Mouse (Mus musculus): ENCODE measurements around the gene Foxc1. TPM values are rescaled to one million over a fixed set of nuclear protein-coding genes. Genes with fewer than 3 reads are reported as not detected.
A peak's percentile ranks its signal among the peaks of the same experiment; 100 is the strongest.

Foxc1 gene
- polyA plus RNA-seq (2014; fragmentation: Nextera tagmentation; extraction: Ambion mirVana), result 5.0 and 5.5 TPM in 2 replicates

DNA sequence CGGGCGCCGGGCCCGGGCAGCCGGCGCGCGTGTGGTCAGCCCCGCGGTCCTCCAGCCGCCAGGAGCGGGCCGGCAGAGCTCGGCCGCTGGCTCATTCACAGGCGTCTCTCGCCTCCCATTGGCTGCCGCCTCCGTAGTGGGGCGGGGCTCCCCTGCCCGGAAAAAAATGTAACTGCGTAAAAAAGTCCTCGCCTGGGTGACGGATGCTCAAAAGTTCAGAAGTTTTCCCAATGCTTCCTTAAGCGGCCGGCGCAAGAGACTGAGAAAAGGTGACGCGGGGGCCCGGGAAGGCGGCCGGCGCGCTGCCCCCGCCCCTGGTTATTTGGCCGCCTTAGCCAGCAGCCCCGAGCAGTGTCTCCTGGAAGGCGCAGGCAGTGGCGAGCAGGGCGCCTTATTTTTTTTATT, at the start of gene Foxc1:
Gene Foxc1, plus strand, starts transcription at position 206 of the 405 bp plus-strand sequence.
- Histone ChIP-seq H3K4me2 (ENCODE audit: low read depth, low read length, severe bottlenecking) (peak within 1 kb of the TSS; percentile 87), H3K9ac (ENCODE audit: low read length) (peak within 1 kb of the TSS; percentile 62), H3K27me3 (ENCODE audit: control insufficient read depth, insufficient read depth, low read length) (peaks cover 82% of the 10 kb centered on the region), H3K27ac (ENCODE audit: low read depth, low read length) (peak within 1 kb of the TSS; percentile 64), H3K4me3 (ENCODE audit: low read depth, low read length) (peak within 1 kb of the TSS; percentile 48), H3K9me3 (ENCODE audit: control insufficient read depth, low read length) (no peaks in the 10 kb centered on the region), H3K4me1 (replicated peaks; ENCODE audit: control insufficient read depth, insufficient read depth, low read length) (peaks cover 21% of the 10 kb centered on the region), H3K36me3 (ENCODE audit: control insufficient read depth, insufficient read depth, low read length) (no peaks in the 10 kb centered on the region)
- ATAC-seq (replicated peaks; ENCODE audit: low FRiP score), result peak; percentile 90
- peak; percentile 87 for DNase-seq (ENCODE audit: low spot score)
- WGBS, result 0% methylated on average over 32 of the region's 40 CpGs

DNA sequence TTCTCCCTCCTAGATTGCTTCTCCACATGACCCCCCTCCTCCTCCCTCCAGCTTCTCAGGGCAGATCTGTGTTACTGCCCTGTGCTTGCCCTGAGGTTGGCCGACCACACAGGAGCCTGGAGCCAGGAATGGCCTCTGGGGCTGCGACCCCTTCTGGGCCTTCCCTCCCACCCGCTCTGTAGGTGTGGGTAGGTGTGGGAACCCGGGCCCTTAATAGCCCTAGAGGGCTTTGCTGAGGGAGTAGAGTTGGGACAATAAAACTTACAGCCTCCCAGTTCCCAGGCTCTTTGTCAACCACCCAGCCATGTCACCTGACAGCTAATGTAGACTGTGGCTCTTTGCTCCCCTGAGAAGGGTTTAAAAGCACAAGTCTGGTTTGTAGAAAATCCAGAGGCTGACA, 46.0 kb upstream of the Foxc1 start:
- Histone ChIP-seq H3K27ac (ENCODE audit: low read depth, low read length) (no peak overlapping the region), H3K27me3 (ENCODE audit: control insufficient read depth, insufficient read depth, low read length) (no peaks in the 10 kb centered on the region), H3K36me3 (ENCODE audit: control insufficient read depth, insufficient read depth, low read length) (no peaks in the 10 kb centered on the region), H3K9me3 (ENCODE audit: control insufficient read depth, low read length) (no peaks in the 10 kb centered on the region), H3K9ac (ENCODE audit: low read length) (no peak overlapping the region), H3K4me1 (replicated peaks; ENCODE audit: control insufficient read depth, insufficient read depth, low read length) (no peaks in the 10 kb centered on the region), H3K4me2 (ENCODE audit: low read depth, low read length, severe bottlenecking) (no peak overlapping the region), H3K4me3 (ENCODE audit: low read depth, low read length) (no peak overlapping the region)
- DNase-seq (ENCODE audit: low spot score) (no peak), ATAC-seq (replicated peaks; ENCODE audit: low FRiP score) (no peak)
- 55% methylated on average over 4 of the region's 4 CpGs for WGBS

- no peak overlapping the region for H3K9ac ChIP-seq (ENCODE audit: low read length)
- no peak for ATAC-seq (replicated peaks; ENCODE audit: low FRiP score)
- no peak for DNase-seq (ENCODE audit: low spot score)
- no peaks in the 10 kb centered on the region for H3K4me1 ChIP-seq (replicated peaks; ENCODE audit: control insufficient read depth, insufficient read depth, low read length)
- H3K36me3 ChIP-seq (ENCODE audit: control insufficient read depth, insufficient read depth, low read length), result no peaks in the 10 kb centered on the region
- WGBS, result 90% methylated on average over 4 of the region's 4 CpGs
- H3K4me2 ChIP-seq (ENCODE audit: low read depth, low read length, severe bottlenecking), result no peak overlapping the region
- no peak overlapping the region for H3K27ac ChIP-seq (ENCODE audit: low read depth, low read length)
- no peaks in the 10 kb centered on the region for H3K27me3 ChIP-seq (ENCODE audit: control insufficient read depth, insufficient read depth, low read length)
- H3K9me3 ChIP-seq (ENCODE audit: control insufficient read depth, low read length), result no peaks in the 10 kb centered on the region
- H3K4me3 ChIP-seq (ENCODE audit: low read depth, low read length), result no peak overlapping the region
These were observed 45.4 kb upstream of the Foxc1 start for GRCm38 (mm10) chr13:31761057-31761456.

GRCm38 (mm10) chr13:31764419-31764818, 42.0 kb upstream of the Foxc1 start:
- Histone ChIP-seq H3K27me3 (ENCODE audit: control insufficient read depth, insufficient read depth, low read length) (no peaks in the 10 kb centered on the region), H3K9ac (ENCODE audit: low read length) (no peak overlapping the region), H3K36me3 (ENCODE audit: control insufficient read depth, insufficient read depth, low read length) (no peaks in the 10 kb centered on the region), H3K4me2 (ENCODE audit: low read depth, low read length, severe bottlenecking) (no peak overlapping the region), H3K27ac (ENCODE audit: low read depth, low read length) (no peak overlapping the region), H3K9me3 (ENCODE audit: control insufficient read depth, low read length) (no peaks in the 10 kb centered on the region), H3K4me1 (replicated peaks; ENCODE audit: control insufficient read depth, insufficient read depth, low read length) (no peaks in the 10 kb centered on the region), H3K4me3 (ENCODE audit: low read depth, low read length) (no peak overlapping the region)
- ATAC-seq (replicated peaks; ENCODE audit: low FRiP score) (no peak), DNase-seq (ENCODE audit: low spot score) (no peak)
- 92% methylated on average over 3 of the region's 3 CpGs for WGBS

GRCm38 (mm10) chr13:31765564-31765963, 40.9 kb upstream of the Foxc1 start:
- Histone ChIP-seq H3K9me3 (ENCODE audit: control insufficient read depth, low read length) (no peaks in the 10 kb centered on the region), H3K27ac (ENCODE audit: low read depth, low read length) (no peak overlapping the region), H3K9ac (ENCODE audit: low read length) (no peak overlapping the region), H3K36me3 (ENCODE audit: control insufficient read depth, insufficient read depth, low read length) (no peaks in the 10 kb centered on the region), H3K27me3 (ENCODE audit: control insufficient read depth, insufficient read depth, low read length) (no peaks in the 10 kb centered on the region), H3K4me1 (replicated peaks; ENCODE audit: control insufficient read depth, insufficient read depth, low read length) (no peaks in the 10 kb centered on the region), H3K4me2 (ENCODE audit: low read depth, low read length, severe bottlenecking) (no peak overlapping the region), H3K4me3 (ENCODE audit: low read depth, low read length) (no peak overlapping the region)
- WGBS, result 87% methylated on average over 2 of the region's 2 CpGs
- ATAC-seq (replicated peaks; ENCODE audit: low FRiP score) (no peak), DNase-seq (ENCODE audit: low spot score) (no peak)

DNA sequence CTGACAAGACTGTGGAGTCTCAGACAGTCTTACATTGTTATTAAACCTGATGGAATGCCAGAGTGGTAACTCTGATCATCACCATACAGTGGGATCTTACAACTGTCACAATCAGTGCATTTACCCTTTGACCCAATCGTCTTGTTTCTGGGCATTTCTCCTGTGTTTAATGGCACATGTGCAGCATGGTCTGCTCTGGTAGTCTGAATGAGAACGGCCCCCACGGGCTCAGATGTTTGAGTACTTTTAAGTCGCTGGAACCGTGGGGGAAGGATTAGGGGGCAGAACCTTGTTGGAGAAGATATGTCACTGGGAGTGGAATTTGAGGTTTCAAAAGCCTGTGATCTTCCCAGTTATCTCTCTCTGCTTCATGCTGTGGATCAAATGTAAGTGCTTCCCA, 33.6 kb upstream of the Foxc1 start:
- no peak overlapping the region for H3K4me2 ChIP-seq (ENCODE audit: low read depth, low read length, severe bottlenecking)
- ATAC-seq (replicated peaks; ENCODE audit: low FRiP score) (no peak), DNase-seq (ENCODE audit: low spot score) (no peak)
- H3K9ac ChIP-seq (ENCODE audit: low read length), result no peak overlapping the region
- H3K27me3 ChIP-seq (ENCODE audit: control insufficient read depth, insufficient read depth, low read length), result no peaks in the 10 kb centered on the region
- no peak overlapping the region for H3K4me3 ChIP-seq (ENCODE audit: low read depth, low read length)
- H3K4me1 ChIP-seq (replicated peaks; ENCODE audit: control insufficient read depth, insufficient read depth, low read length), result no peaks in the 10 kb centered on the region
- no peaks in the 10 kb centered on the region for H3K36me3 ChIP-seq (ENCODE audit: control insufficient read depth, insufficient read depth, low read length)
- no peaks in the 10 kb centered on the region for H3K9me3 ChIP-seq (ENCODE audit: control insufficient read depth, low read length)
- 86% methylated on average over 5 of the region's 5 CpGs for WGBS
- H3K27ac ChIP-seq (ENCODE audit: low read depth, low read length), result no peak overlapping the region

- WGBS, result 79% methylated on average over 5 of the region's 5 CpGs
- Histone ChIP-seq H3K9me3 (ENCODE audit: control insufficient read depth, low read length) (no peaks in the 10 kb centered on the region), H3K27ac (ENCODE audit: low read depth, low read length) (no peak overlapping the region), H3K9ac (ENCODE audit: low read length) (no peak overlapping the region), H3K4me2 (ENCODE audit: low read depth, low read length, severe bottlenecking) (no peak overlapping the region), H3K36me3 (ENCODE audit: control insufficient read depth, insufficient read depth, low read length) (no peaks in the 10 kb centered on the region), H3K27me3 (ENCODE audit: control insufficient read depth, insufficient read depth, low read length) (no peaks in the 10 kb centered on the region), H3K4me3 (ENCODE audit: low read depth, low read length) (no peak overlapping the region), H3K4me1 (replicated peaks; ENCODE audit: control insufficient read depth, insufficient read depth, low read length) (no peaks in the 10 kb centered on the region; the same call in 1 of the 2 replicates)
- DNase-seq (ENCODE audit: low spot score) (no peak), ATAC-seq (replicated peaks; ENCODE audit: low FRiP score) (no peak)
These were observed 30.7 kb upstream of the Foxc1 start for GRCm38 (mm10) chr13:31775762-31776161.

- ATAC-seq (replicated peaks; ENCODE audit: low FRiP score) (no peak), DNase-seq (ENCODE audit: low spot score) (no peak)
- Histone ChIP-seq H3K4me1 (replicated peaks; ENCODE audit: control insufficient read depth, insufficient read depth, low read length) (no peaks in the 10 kb centered on the region; the same call in 1 of the 2 replicates), H3K27me3 (ENCODE audit: control insufficient read depth, insufficient read depth, low read length) (no peaks in the 10 kb centered on the region), H3K36me3 (ENCODE audit: control insufficient read depth, insufficient read depth, low read length) (no peaks in the 10 kb centered on the region), H3K4me3 (ENCODE audit: low read depth, low read length) (no peak overlapping the region), H3K9me3 (ENCODE audit: control insufficient read depth, low read length) (no peaks in the 10 kb centered on the region), H3K4me2 (ENCODE audit: low read depth, low read length, severe bottlenecking) (no peak overlapping the region), H3K27ac (ENCODE audit: low read depth, low read length) (no peak overlapping the region), H3K9ac (ENCODE audit: low read length) (no peak overlapping the region)
- WGBS, result 78% methylated on average over 17 of the region's 17 CpGs
These were observed 27.0 kb upstream of the Foxc1 start for GRCm38 (mm10) chr13:31779281-31779981.

DNA sequence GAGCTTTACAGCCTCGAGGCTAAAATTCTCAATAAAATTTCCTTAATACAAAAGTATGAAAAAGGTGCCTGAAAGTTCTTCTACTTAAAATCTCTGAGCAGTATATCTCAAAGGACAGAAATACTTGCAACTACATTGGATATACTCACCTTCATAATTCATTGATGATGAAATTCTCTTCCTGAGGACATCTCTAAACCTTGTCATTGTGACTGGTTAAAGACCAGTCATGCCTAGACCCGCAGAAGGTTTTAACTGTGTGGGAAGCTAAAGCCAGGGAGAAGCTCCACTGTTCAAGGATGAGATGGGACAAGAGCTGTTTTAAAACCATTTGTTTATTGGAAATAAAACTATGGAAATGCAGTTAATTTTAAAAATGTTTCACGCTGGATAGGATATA, 26.1 kb upstream of the Foxc1 start:
- Histone ChIP-seq H3K4me2 (ENCODE audit: low read depth, low read length, severe bottlenecking) (no peak overlapping the region), H3K4me1 (replicated peaks; ENCODE audit: control insufficient read depth, insufficient read depth, low read length) (no peaks in the 10 kb centered on the region; the same call in 1 of the 2 replicates), H3K9ac (ENCODE audit: low read length) (no peak overlapping the region), H3K27ac (ENCODE audit: low read depth, low read length) (no peak overlapping the region), H3K27me3 (ENCODE audit: control insufficient read depth, insufficient read depth, low read length) (no peaks in the 10 kb centered on the region), H3K36me3 (ENCODE audit: control insufficient read depth, insufficient read depth, low read length) (no peaks in the 10 kb centered on the region), H3K4me3 (ENCODE audit: low read depth, low read length) (no peak overlapping the region), H3K9me3 (ENCODE audit: control insufficient read depth, low read length) (no peaks in the 10 kb centered on the region)
- DNase-seq (ENCODE audit: low spot score) (no peak), ATAC-seq (replicated peaks; ENCODE audit: low FRiP score) (no peak)
- 93% methylated on average over 3 of the region's 3 CpGs for WGBS

All from forebrain, embryonic 11.5 days (tissue).